Mouse (Mus musculus): ENCODE measurements around the gene Crk.

Crk gene

GRCm38 (mm10) chr11:75655621-75656545, 23.2 kb upstream of the Crk start:
- DNase-seq (ENCODE audit: low read depth) = peak; percentile 84

GRCm38 (mm10) chr11:75656621-75657590, 22.2 kb upstream of the Crk start:
- no peak for DNase-seq (ENCODE audit: low read depth)

- no peak for DNase-seq (ENCODE audit: low read depth)
These were observed 21.2 kb upstream of the Crk start for GRCm38 (mm10) chr11:75657841-75658240.

GRCm38 (mm10) chr11:75658311-75658710, 20.7 kb upstream of the Crk start:
- DNase-seq (ENCODE audit: low read depth) = no peak

GRCm38 (mm10) chr11:75658996-75659750, 19.9 kb upstream of the Crk start:
- no peak for DNase-seq (ENCODE audit: low read depth)

GRCm38 (mm10) chr11:75660081-75660590, 18.9 kb upstream of the Crk start:
- no peak for DNase-seq (ENCODE audit: low read depth)

- no peak for DNase-seq (ENCODE audit: low read depth)
These were observed 17.9 kb upstream of the Crk start for GRCm38 (mm10) chr11:75660941-75661800.

GRCm38 (mm10) chr11:75662131-75662530, 16.9 kb upstream of the Crk start:
- no peak for DNase-seq (ENCODE audit: low read depth)

GRCm38 (mm10) chr11:75666296-75666695, 12.8 kb upstream of the Crk start:
- no peak for DNase-seq (ENCODE audit: low read depth)

GRCm38 (mm10) chr11:75668621-75669020, 10.4 kb upstream of the Crk start:
- DNase-seq (ENCODE audit: low read depth) = peak; percentile 50

GRCm38 (mm10) chr11:75669176-75669852, 9.7 kb upstream of the Crk start:
- DNase-seq (ENCODE audit: low read depth) = peak; percentile 62

GRCm38 (mm10) chr11:75669853-75670200, 9.2 kb upstream of the Crk start:
- DNase-seq (ENCODE audit: low read depth) = peak; percentile 68

GRCm38 (mm10) chr11:75671426-75672180, 7.5 kb upstream of the Crk start:
- DNase-seq (ENCODE audit: low read depth) = no peak

GRCm38 (mm10) chr11:75673411-75673810, 5.6 kb upstream of the Crk start:
- DNase-seq (ENCODE audit: low read depth) = no peak

GRCm38 (mm10) chr11:75674875-75675274, 4.2 kb upstream of the Crk start:
- no peak for DNase-seq (ENCODE audit: low read depth)

GRCm38 (mm10) chr11:75677881-75678746, 945 bp upstream of the Crk start:
- DNase-seq (ENCODE audit: low read depth) = peak; percentile 74

GRCm38 (mm10) chr11:75679439-75680171, 546 bp downstream of the Crk start:
- peak; percentile 81 for DNase-seq (ENCODE audit: low read depth)

- DNase-seq (ENCODE audit: low read depth) = peak; percentile 19
These were observed 5.4 kb downstream of the Crk start for GRCm38 (mm10) chr11:75684462-75684861.

Data from 416B (cell line).